Comparison of ENCODE assay signal across 16 mouse cellular contexts in genomic region chr4:55125738-55126054, GRCm38 (mm10).
A peak's percentile ranks its signal among the peaks of the same experiment; 100 is the strongest.
DNase-seq lines count a peak whose midpoint lies in the region; ATAC-seq and TF ChIP-seq lines count a peak whose summit lies in the region.
"Had no signal": no experiment of that assay in that cellular context is flagged by ENCODE, and none has a peak within 500 bp of the region (broad histone marks: within the 10 kb centered on the region; RNA-seq: fewer than 3 reads in every experiment).

No protein-coding gene starts in this region.

- no peaks in the 10 kb centered on the region for H3K36me3 ChIP-seq in forebrain, embryonic 10.5 days (replicated peaks)
- no peaks in the 10 kb centered on the region for H3K36me3 ChIP-seq in forebrain, embryonic 14.5 days (ENCODE audit: control insufficient read depth, insufficient read depth, low read length)
- no peaks in the 10 kb centered on the region for H3K36me3 ChIP-seq in hindbrain, postnatal 0 days (ENCODE audit: insufficient read depth, low read length)
- H3K36me3 ChIP-seq in hindbrain, embryonic 13.5 days: no peaks in the 10 kb centered on the region
- H3K36me3 ChIP-seq in neural tube, embryonic 15.5 days: no peaks in the 10 kb centered on the region
- no peaks in the 10 kb centered on the region for H3K36me3 ChIP-seq in stomach, postnatal 0 days (ENCODE audit: control insufficient read depth, insufficient read depth, low read length)
- H3K36me3 ChIP-seq: G1E; hindbrain, embryonic 12.5 days; midbrain, embryonic 12.5 days; neural tube, embryonic 12.5 days had no signal

- no peak for ATAC-seq in forebrain, embryonic 14.5 days
- ATAC-seq in hindbrain, postnatal 0 days: no peak
- no peak for ATAC-seq in hindbrain, embryonic 13.5 days (ENCODE audit: low FRiP score)
- no peak for ATAC-seq in neural tube, embryonic 15.5 days (ENCODE audit: low FRiP score)
- ATAC-seq in stomach, postnatal 0 days (ENCODE audit: low FRiP score, low TSS enrichment): no peak

- H3K27ac ChIP-seq in forebrain, embryonic 10.5 days: peak overlapping the region; percentile 64; the same call in 1 of the 2 replicates
- H3K27ac ChIP-seq in forebrain, embryonic 14.5 days (ENCODE audit: low read depth, low read length): no peak overlapping the region
- no peak overlapping the region for H3K27ac ChIP-seq in hindbrain, postnatal 0 days
- no peak overlapping the region for H3K27ac ChIP-seq in hindbrain, embryonic 13.5 days
- no peak overlapping the region for H3K27ac ChIP-seq in neural tube, embryonic 15.5 days (replicated peaks)
- no peak overlapping the region for H3K27ac ChIP-seq in stomach, postnatal 0 days (replicated peaks)
- H3K27ac ChIP-seq: hindbrain, embryonic 12.5 days; midbrain, embryonic 12.5 days; neural tube, embryonic 12.5 days had no signal

- WGBS in forebrain, embryonic 10.5 days: 91% methylated on average over 4 of the region's 4 CpGs
- WGBS in forebrain, embryonic 14.5 days: 60% methylated on average over 4 of the region's 4 CpGs
- 47% methylated on average over 4 of the region's 4 CpGs for WGBS in hindbrain, postnatal 0 days
- WGBS in hindbrain, embryonic 13.5 days: 72% methylated on average over 4 of the region's 4 CpGs
- 78% methylated on average over 4 of the region's 4 CpGs for WGBS in neural tube, embryonic 15.5 days
- 50% methylated on average over 4 of the region's 4 CpGs for WGBS in stomach, postnatal 0 days

- no peak for TF ChIP-seq CTCF in hindbrain, postnatal 0 days (IDR thresholded peaks at IDR 0.05; ENCODE audit: low read depth)
- no peak for TF ChIP-seq CTCF in stomach, postnatal 0 days (IDR thresholded peaks at IDR 0.05; ENCODE audit: low read depth)

- H3K4me3 ChIP-seq in forebrain, embryonic 10.5 days: no peak overlapping the region
- no peak overlapping the region for H3K4me3 ChIP-seq in forebrain, embryonic 14.5 days (ENCODE audit: low read depth, low read length)
- no peak overlapping the region for H3K4me3 ChIP-seq in hindbrain, postnatal 0 days (ENCODE audit: low read length)
- no peak overlapping the region for H3K4me3 ChIP-seq in hindbrain, embryonic 13.5 days
- no peak overlapping the region for H3K4me3 ChIP-seq in neural tube, embryonic 15.5 days (replicated peaks)
- H3K4me3 ChIP-seq in stomach, postnatal 0 days (ENCODE audit: low read depth, low read length): no peak overlapping the region
- H3K4me3 ChIP-seq: hindbrain, embryonic 12.5 days; midbrain, embryonic 12.5 days; neural tube, embryonic 12.5 days had no signal

- H3K4me2 ChIP-seq in forebrain, embryonic 14.5 days (ENCODE audit: low read length): no peak overlapping the region
- H3K4me2 ChIP-seq in hindbrain, postnatal 0 days (ENCODE audit: low read depth, low read length): peak overlapping the region; percentile 36
- no peak overlapping the region for H3K4me2 ChIP-seq in hindbrain, embryonic 13.5 days
- H3K4me2 ChIP-seq in neural tube, embryonic 15.5 days: peak overlapping the region; percentile 15; the same call in 1 of the 2 replicates
- H3K4me2 ChIP-seq in stomach, postnatal 0 days (replicated peaks; ENCODE audit: low read depth): peak overlapping the region; percentile 34
- H3K4me2 ChIP-seq: hindbrain, embryonic 12.5 days; midbrain, embryonic 12.5 days; neural tube, embryonic 12.5 days had no signal

- H3K27me3 ChIP-seq in forebrain, embryonic 10.5 days (ENCODE audit: poor library complexity, severe bottlenecking): no peaks in the 10 kb centered on the region
- no peaks in the 10 kb centered on the region for H3K27me3 ChIP-seq in forebrain, embryonic 14.5 days (replicated peaks; ENCODE audit: control insufficient read depth, insufficient read depth, low read length)
- H3K27me3 ChIP-seq in hindbrain, postnatal 0 days (ENCODE audit: insufficient read depth, low read length): no peaks in the 10 kb centered on the region
- H3K27me3 ChIP-seq in hindbrain, embryonic 13.5 days: 0 out of 2 replicates have a peak, but pooled peaks cover 2% of the 10 kb centered on the region
- H3K27me3 ChIP-seq in neural tube, embryonic 15.5 days (replicated peaks): no peaks in the 10 kb centered on the region
- H3K27me3 ChIP-seq in stomach, postnatal 0 days (ENCODE audit: control insufficient read depth, insufficient read depth, low read length): no peaks in the 10 kb centered on the region
- H3K27me3 ChIP-seq: hindbrain, embryonic 12.5 days; midbrain, embryonic 12.5 days; neural tube, embryonic 12.5 days had no signal

- peaks cover 11% of the 10 kb centered on the region for H3K4me1 ChIP-seq in forebrain, embryonic 10.5 days
- peaks cover 7% of the 10 kb centered on the region; the same call in 1 of the 2 replicates for H3K4me1 ChIP-seq in forebrain, embryonic 14.5 days (ENCODE audit: control insufficient read depth, insufficient read depth, low read length)
- no peaks in the 10 kb centered on the region; the same call in 1 of the 2 replicates for H3K4me1 ChIP-seq in hindbrain, postnatal 0 days (ENCODE audit: insufficient read depth, low read length)
- peaks cover 5% of the 10 kb centered on the region for H3K4me1 ChIP-seq in hindbrain, embryonic 13.5 days (replicated peaks)
- peaks cover 7% of the 10 kb centered on the region; the same call in 1 of the 2 replicates for H3K4me1 ChIP-seq in neural tube, embryonic 15.5 days
- H3K4me1 ChIP-seq in stomach, postnatal 0 days (replicated peaks; ENCODE audit: control insufficient read depth, insufficient read depth): no peaks in the 10 kb centered on the region

- no peak for TF ChIP-seq EP300 in stomach, postnatal 0 days (optimal IDR thresholded peaks at IDR 0.05)

- no peak overlapping the region for H3K9ac ChIP-seq in forebrain, embryonic 14.5 days (ENCODE audit: low read length)
- no peak overlapping the region for H3K9ac ChIP-seq in hindbrain, postnatal 0 days (replicated peaks; ENCODE audit: low read length)
- H3K9ac ChIP-seq in hindbrain, embryonic 13.5 days: no peak overlapping the region
- H3K9ac ChIP-seq in neural tube, embryonic 15.5 days (replicated peaks): no peak overlapping the region
- no peak overlapping the region for H3K9ac ChIP-seq in stomach, postnatal 0 days (ENCODE audit: low read length)
- H3K9ac ChIP-seq: hindbrain, embryonic 12.5 days; midbrain, embryonic 12.5 days; neural tube, embryonic 12.5 days had no signal

- DNase-seq in forebrain, embryonic 10.5 days (ENCODE audit: extremely low spot score, low spot score): no peak
- no peak for DNase-seq in forebrain, embryonic 14.5 days (ENCODE audit: low spot score)
- no peak for DNase-seq in hindbrain, postnatal 0 days (ENCODE audit: low spot score)
- DNase-seq in neural tube, embryonic 10.5 days (ENCODE audit: extremely low spot score, low spot score): no peak
- no peak for DNase-seq in stomach, postnatal 0 days (ENCODE audit: low spot score)
- no peak for DNase-seq in testis, postnatal 14 days (ENCODE audit: low spot score)
- DNase-seq: cerebellum, adult 11-12 months; embryo, embryonic 11 days; layer of hippocampus, postnatal 36 days; thymus, postnatal 25 days had no signal

- no peaks in the 10 kb centered on the region for H3K9me3 ChIP-seq in forebrain, embryonic 10.5 days
- H3K9me3 ChIP-seq in forebrain, embryonic 14.5 days (replicated peaks; ENCODE audit: control insufficient read depth, low read length): no peaks in the 10 kb centered on the region
- no peaks in the 10 kb centered on the region for H3K9me3 ChIP-seq in hindbrain, postnatal 0 days (ENCODE audit: low read length)
- H3K9me3 ChIP-seq in hindbrain, embryonic 13.5 days: no peaks in the 10 kb centered on the region
- 0 out of 2 replicates have a peak, but pooled peaks cover 3% of the 10 kb centered on the region for H3K9me3 ChIP-seq in neural tube, embryonic 15.5 days (replicated peaks)
- no peaks in the 10 kb centered on the region for H3K9me3 ChIP-seq in stomach, postnatal 0 days (ENCODE audit: control insufficient read depth, low read length)
- H3K9me3 ChIP-seq: hindbrain, embryonic 12.5 days; midbrain, embryonic 12.5 days; neural tube, embryonic 12.5 days had no signal

Comparison
In these comparisons a context has a peak if more than half of its experiments do, and no peak if none do; other contexts are left out.
1. H3K4me2 ChIP-seq: peak in hindbrain, postnatal 0 days (single experiment), neural tube, embryonic 15.5 days (single experiment) and stomach, postnatal 0 days (single experiment); none in forebrain, embryonic 14.5 days (single experiment) and hindbrain, embryonic 13.5 days (single experiment).